Mouse (Mus musculus): ENCODE measurements at regions not wholly inside any gene's neighbourhood (a gene's known extent, or its start where the extent isn't known, plus 50 kb on each side); places are given as distances from the start of the nearest gene placed in this dataset.

DNA sequence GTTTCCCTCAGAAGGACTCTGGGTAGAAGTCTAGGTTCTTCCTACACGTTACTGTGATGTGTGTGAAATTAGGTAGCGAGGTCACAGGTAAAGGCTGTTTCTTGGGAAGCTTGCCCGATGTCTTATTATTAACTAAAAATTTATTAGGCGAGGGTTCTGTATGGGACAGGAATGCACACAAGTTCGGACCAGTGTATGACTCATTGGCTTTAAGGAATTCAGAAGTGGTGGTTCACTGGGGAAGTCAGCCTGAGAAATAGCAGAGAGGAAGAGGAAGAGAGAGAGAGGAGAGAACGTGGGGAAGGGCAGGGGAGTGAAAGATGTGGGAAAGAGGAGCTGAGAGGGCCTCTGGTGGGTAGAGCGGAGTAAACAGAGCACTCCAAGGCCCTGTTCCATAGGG lies 70.8 kb upstream of the Slc38a2 start:
- TF ChIP-seq ZC3H11A (IDR thresholded peaks at IDR 0.05; ENCODE audit: low read depth, low read length) (no peak), BHLHE40 (IDR thresholded peaks at IDR 0.05; ENCODE audit: low read depth, low read length) (no peak), CHD2 (IDR thresholded peaks at IDR 0.05; ENCODE audit: low read length) (no peak), GABPA (IDR thresholded peaks at IDR 0.05; ENCODE audit: insufficient replicate concordance, low read depth, low read length) (no peak), MYC (IDR thresholded peaks at IDR 0.05; ENCODE audit: low read depth, low read length) (no peak), MAX (IDR thresholded peaks at IDR 0.05; ENCODE audit: low read length) (no peak), ELF1 (IDR thresholded peaks at IDR 0.05; ENCODE audit: low read depth, low read length) (no peak)
- no peak for DNase-seq (ENCODE audit: extremely low read depth)
- Histone ChIP-seq H3K9me3 (replicated peaks; ENCODE audit: low read length) (no peaks in the 10 kb centered on the region), H3K4me1 (ENCODE audit: control insufficient read depth in 1 of 2, insufficient read depth in 2 of 2) (peaks cover 0 to 13% of the 10 kb centered on the region in 2 experiments; a peak in 2 of 4 replicates), H3K27me3 (replicated peaks) (no peaks in the 10 kb centered on the region), H3K36me3 (replicated peaks in 1 of 2; ENCODE audit: control insufficient read depth in 1 of 2, insufficient read depth in 1 of 2, low read length in 1 of 2) (no peaks in the 10 kb centered on the region), H3K4me3 (replicated peaks in 1 of 3; ENCODE audit: low read depth in 2 of 3, low read length in 2 of 3, poor library complexity in 1 of 3) (no peak overlapping the region), H3K79me2 (replicated peaks; ENCODE audit: control insufficient read depth, extremely low read depth, insufficient read depth, poor library complexity, severe bottlenecking) (no peaks in the 10 kb centered on the region), H3K27ac (ENCODE audit: insufficient read depth, low read depth) (no peak overlapping the region), H3K4me2 (ENCODE audit: insufficient read depth, low read depth, poor library complexity, severe bottlenecking) (no peak overlapping the region), H3K9ac (ENCODE audit: insufficient read depth, low read depth) (no peak overlapping the region)
- in situ Hi-C loops (cut with MboI; ENCODE audit: low pct_ligation_motif_present, low pct_unique_long_range_greater_than_20kb, low sequenced_read_pairs) (no loop called here), dilution Hi-C loops (cut with MboI; ENCODE audit: extremely low pct_ligation_motif_present, extremely low pct_unique_long_range_greater_than_20kb, low sequenced_read_pairs) (no loop called here)

DNA sequence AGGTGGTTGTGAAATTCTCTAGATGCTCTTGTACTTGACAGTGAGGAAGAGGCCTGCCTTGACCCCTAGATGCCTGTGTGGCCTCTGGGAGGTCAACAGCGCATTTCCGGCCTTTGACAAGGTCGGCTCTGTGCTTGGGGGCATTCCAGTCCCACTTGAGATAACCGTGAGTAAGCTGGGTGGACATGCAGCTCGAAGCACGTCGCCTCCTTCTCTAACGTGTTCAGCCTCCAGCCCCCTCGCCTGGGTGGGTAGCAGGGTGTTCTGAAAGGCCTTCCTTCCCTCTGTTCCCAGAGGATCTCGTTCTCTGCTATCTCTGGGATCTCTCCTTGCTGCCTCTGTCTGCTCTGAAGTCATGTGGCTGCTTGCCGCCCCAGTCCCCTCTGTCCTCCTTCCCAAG lies 70.2 kb upstream of the Slc38a2 start:
- H3K9me3 ChIP-seq (replicated peaks; ENCODE audit: low read length): no peaks in the 10 kb centered on the region
- no peak overlapping the region for H3K9ac ChIP-seq (ENCODE audit: insufficient read depth, low read depth)
- DNase-seq (ENCODE audit: extremely low read depth): no peak
- in situ Hi-C loops (cut with MboI; ENCODE audit: low pct_ligation_motif_present, low pct_unique_long_range_greater_than_20kb, low sequenced_read_pairs) (no loop called here), dilution Hi-C loops (cut with MboI; ENCODE audit: extremely low pct_ligation_motif_present, extremely low pct_unique_long_range_greater_than_20kb, low sequenced_read_pairs) (no loop called here)
- H3K36me3 ChIP-seq (replicated peaks in 1 of 2; ENCODE audit: control insufficient read depth in 1 of 2, insufficient read depth in 1 of 2, low read length in 1 of 2): no peaks in the 10 kb centered on the region
- no peaks in the 10 kb centered on the region for H3K79me2 ChIP-seq (replicated peaks; ENCODE audit: control insufficient read depth, extremely low read depth, insufficient read depth, poor library complexity, severe bottlenecking)
- no peak overlapping the region for H3K4me3 ChIP-seq (replicated peaks in 1 of 3; ENCODE audit: low read depth in 2 of 3, low read length in 2 of 3, poor library complexity in 1 of 3)
- H3K4me2 ChIP-seq (ENCODE audit: insufficient read depth, low read depth, poor library complexity, severe bottlenecking): no peak overlapping the region
- no peak overlapping the region for H3K27ac ChIP-seq (ENCODE audit: insufficient read depth, low read depth)
- H3K27me3 ChIP-seq (replicated peaks): no peaks in the 10 kb centered on the region
- TF ChIP-seq IRF4 (IDR thresholded peaks at IDR 0.05; ENCODE audit: low read depth, low read length): no peak
- TF ChIP-seq NELFE (IDR thresholded peaks at IDR 0.05; ENCODE audit: low read depth, low read length): no peak
- TF ChIP-seq RCOR1 (conservative IDR thresholded peaks at IDR 0.05; ENCODE audit: low read depth, low read length): no peak
- no peak for TF ChIP-seq MAZ (IDR thresholded peaks at IDR 0.05; ENCODE audit: low read depth, low read length)
- no peak for TF ChIP-seq GABPA (IDR thresholded peaks at IDR 0.05; ENCODE audit: insufficient replicate concordance, low read depth, low read length)
- TF ChIP-seq ZKSCAN1 (IDR thresholded peaks at IDR 0.05; ENCODE audit: borderline replicate concordance, low read depth, low read length): no peak
- no peak for TF ChIP-seq CTCF (conservative IDR thresholded peaks at IDR 0.05 in 1 of 2, IDR thresholded peaks at IDR 0.05 in 1 of 2; ENCODE audit: low read depth in 2 of 2, low read length in 2 of 2)
- peaks cover 0 to 13% of the 10 kb centered on the region in 2 experiments; a peak in 2 of 4 replicates for H3K4me1 ChIP-seq (ENCODE audit: control insufficient read depth in 1 of 2, insufficient read depth in 2 of 2)

DNA sequence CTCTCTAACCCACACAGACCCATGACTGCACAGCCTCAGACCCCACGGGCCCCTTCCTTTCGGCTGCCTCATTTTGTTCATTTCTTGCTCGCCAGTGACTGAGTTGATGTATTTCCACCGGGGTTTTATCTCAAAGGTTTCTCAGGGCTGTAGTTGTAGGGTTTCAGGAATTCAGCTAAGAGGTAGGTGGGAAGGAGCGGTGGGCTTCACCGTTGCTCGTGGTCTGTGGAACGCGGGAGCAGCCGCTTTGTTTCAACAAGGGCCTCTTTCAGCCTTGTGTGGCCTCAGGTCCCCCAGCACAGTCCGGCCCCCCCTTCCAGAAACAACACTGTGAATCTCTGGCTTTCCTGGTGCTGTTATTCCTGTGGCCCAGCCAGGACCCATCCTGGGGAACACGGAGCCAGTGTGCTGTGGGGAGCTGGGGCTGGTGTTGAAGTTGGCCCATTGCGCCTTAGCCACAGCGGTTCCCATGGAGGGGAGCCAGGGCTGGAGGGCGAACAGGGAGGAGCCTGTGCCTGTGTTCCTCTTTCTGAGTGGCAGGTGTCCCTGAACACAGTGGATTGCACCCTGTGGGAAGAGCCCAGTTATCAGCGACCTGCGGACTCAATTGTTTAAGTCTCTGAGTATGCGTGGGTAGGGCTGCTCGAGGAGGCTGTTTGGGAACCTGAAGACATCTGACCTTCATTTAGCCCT lies 68.9 kb upstream of the Slc38a2 start:
- Histone ChIP-seq H3K27ac (ENCODE audit: insufficient read depth, low read depth) (no peak overlapping the region), H3K4me3 (replicated peaks in 1 of 3; ENCODE audit: low read depth in 2 of 3, low read length in 2 of 3, poor library complexity in 1 of 3) (no peak overlapping the region), H3K79me2 (replicated peaks; ENCODE audit: control insufficient read depth, extremely low read depth, insufficient read depth, poor library complexity, severe bottlenecking) (no peaks in the 10 kb centered on the region), H3K4me1 (ENCODE audit: control insufficient read depth in 1 of 2, insufficient read depth in 2 of 2) (peaks cover 0 to 13% of the 10 kb centered on the region in 2 experiments; a peak in 2 of 4 replicates), H3K27me3 (replicated peaks) (no peaks in the 10 kb centered on the region), H3K9ac (ENCODE audit: insufficient read depth, low read depth) (no peak overlapping the region), H3K4me2 (ENCODE audit: insufficient read depth, low read depth, poor library complexity, severe bottlenecking) (no peak overlapping the region), H3K36me3 (replicated peaks in 1 of 2; ENCODE audit: control insufficient read depth in 1 of 2, insufficient read depth in 1 of 2, low read length in 1 of 2) (no peaks in the 10 kb centered on the region), H3K9me3 (replicated peaks; ENCODE audit: low read length) (no peaks in the 10 kb centered on the region)
- in situ Hi-C loops (cut with MboI; ENCODE audit: low pct_ligation_motif_present, low pct_unique_long_range_greater_than_20kb, low sequenced_read_pairs): no loop called here
- no peak for TF ChIP-seq NRF1 (IDR thresholded peaks at IDR 0.05; ENCODE audit: low read depth, low read length)
- no peak for TF ChIP-seq NELFE (IDR thresholded peaks at IDR 0.05; ENCODE audit: low read depth, low read length)
- TF ChIP-seq USF1 (IDR thresholded peaks at IDR 0.05; ENCODE audit: low read depth, low read length): no peak
- TF ChIP-seq MYC (IDR thresholded peaks at IDR 0.05; ENCODE audit: low read depth, low read length): no peak
- TF ChIP-seq MAX (IDR thresholded peaks at IDR 0.05; ENCODE audit: low read length): no peak
- TF ChIP-seq ZC3H11A (IDR thresholded peaks at IDR 0.05; ENCODE audit: low read depth, low read length): no peak
- no peak for TF ChIP-seq TBP (conservative IDR thresholded peaks at IDR 0.05; ENCODE audit: low read depth, low read length)
- dilution Hi-C loops (cut with MboI; ENCODE audit: extremely low pct_ligation_motif_present, extremely low pct_unique_long_range_greater_than_20kb, low sequenced_read_pairs): no loop called here
- DNase-seq (ENCODE audit: extremely low read depth): no peak
